Mouse (Mus musculus): Measurements from ENCODE around the gene Aprt. TPM values are rescaled to one million over a fixed set of nuclear protein-coding genes. Genes with fewer than 3 reads are reported as not detected.

Gene Aprt
- polyA plus RNA-seq (2015; fragmentation: Illumina TruSeq; extraction: RNeasy Lipid Tissue Mini Kit (QIAGEN cat#74804); ENCODE audit: insufficient read depth, low replicate concordance) = 20.1 TPM

DNA sequence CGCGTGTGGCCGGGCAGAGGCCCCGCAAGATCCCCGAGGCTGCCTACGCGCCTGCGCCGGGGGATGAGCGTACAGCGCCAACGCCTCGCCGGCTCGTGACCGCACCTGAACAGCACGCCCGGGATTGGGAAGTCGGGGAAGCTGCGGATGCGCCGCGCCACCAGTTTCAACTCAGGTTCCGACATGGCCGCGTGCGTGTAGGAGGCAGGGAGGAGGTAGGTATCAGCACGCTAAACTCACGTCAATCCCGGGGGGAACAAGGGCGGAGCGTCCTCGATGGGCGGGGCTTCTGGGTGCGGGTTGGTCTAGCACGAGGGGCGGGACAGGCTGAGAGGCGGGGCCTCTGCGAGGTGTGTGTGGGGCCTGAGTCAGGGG is at the start of gene Aprt:
TSS of gene Aprt (minus strand) at position 262 of the 375 bp plus-strand sequence.

DNA sequence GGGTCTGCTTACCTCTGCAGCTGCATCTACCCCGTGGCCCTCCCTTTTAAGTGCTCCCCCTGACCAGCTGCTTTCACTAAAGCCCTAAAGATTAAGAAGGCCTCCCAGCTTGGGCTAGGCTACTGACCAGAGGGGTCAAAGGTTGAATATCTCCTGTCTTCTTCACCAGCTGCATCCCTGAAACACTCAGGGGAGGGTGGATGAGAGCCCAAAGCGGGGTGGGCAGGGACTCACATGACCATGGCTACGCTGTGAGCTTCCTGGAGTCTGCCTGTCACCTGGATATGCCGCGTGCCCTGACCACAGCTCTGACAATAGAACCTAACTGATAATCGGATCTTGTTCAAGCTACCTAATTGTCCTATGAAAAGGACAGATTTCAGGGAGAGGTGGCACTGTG is 46.0 kb upstream of the Aprt start, which contains the start of gene Pabpn1l:
TSS of gene Pabpn1l (minus strand) at position 13 of the 400 bp plus-strand sequence.

DNA sequence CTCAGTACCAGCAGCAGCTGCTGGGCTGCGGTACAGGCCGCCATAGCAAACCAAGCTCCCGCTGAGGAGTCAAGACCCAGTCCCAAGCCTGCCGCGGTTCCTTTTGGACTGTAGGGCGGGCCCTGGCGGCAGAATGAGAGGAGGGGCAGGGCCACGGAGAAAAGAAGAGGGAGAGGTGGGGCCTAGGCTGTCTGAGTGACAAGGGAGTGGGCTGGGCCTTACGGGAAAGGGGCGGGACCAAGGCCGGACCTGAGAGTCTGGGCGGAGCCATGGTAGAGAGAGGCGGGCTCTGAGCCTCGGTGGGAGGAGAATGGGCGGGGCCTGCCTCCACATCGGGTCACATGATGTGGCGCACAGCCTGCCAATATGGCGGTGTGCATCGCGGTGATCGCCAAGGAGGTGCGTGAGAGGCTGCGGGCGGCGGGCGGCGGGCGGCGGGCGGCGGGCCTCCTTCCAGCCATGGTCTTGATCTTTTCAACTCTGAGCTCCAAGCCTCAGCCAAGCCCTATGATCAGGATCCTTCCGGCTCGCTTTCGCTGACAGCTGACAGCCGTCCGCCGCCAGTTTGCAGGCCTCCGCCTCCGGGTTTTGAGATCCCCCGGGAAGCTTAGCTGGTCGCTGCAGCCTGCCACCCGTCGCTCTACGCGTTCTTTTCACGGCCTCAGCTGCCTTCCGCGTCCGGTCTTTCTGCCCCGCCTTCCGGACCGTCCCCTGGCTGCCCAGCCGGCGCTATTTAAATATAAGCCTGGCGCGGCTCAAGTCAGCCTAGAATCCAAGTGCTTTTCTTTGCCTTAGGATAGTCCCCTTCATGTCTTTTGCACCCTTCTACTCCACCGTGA is 34.8 kb upstream of the Aprt start, which contains the start of the genes Galns and Trappc2l:
TSS of gene Galns (minus strand) at position 169 of the 839 bp plus-strand sequence.
TSS of gene Trappc2l (plus strand) at position 346 of the 839 bp plus-strand sequence.

DNA sequence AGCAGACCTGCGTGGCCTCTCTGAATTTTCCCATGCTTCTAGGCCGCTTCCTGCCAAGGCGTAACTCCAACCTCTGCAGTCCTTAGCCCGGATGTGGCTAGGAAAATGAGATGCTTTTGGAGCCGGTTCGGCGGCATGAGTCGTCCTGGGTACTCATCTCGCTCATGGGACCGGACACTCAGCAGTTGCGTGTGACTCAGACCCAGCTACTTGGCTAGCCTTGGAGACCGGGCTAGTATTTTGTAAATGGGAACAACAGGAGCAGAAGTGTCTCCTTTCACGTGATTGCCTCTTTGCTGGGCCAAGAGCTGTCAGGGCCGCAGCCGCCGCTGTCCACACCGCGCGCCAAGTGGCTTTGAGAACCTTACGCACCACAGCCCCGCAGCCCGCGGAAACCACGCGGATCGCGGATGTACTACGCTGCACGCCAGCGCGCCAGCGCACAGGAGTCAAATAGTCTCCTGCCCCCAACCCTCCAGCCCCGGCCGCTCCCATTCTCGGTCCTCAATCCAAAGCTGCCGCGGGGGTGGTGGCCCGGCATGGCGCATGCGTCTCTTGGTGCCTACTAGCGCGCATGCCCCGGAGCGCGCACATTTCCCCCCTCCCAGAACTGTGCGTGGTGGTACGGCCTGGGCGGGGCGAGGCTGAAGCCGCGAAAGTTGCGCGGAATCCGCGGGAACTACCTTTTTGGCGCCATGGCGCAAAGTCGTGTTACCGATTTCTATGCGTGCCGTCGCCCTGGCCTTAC is 9.2 kb downstream of the Aprt start, which contains the start of gene Cdt1:
TSS of gene Cdt1 (plus strand) at position 655 of the 748 bp plus-strand sequence.

DNA sequence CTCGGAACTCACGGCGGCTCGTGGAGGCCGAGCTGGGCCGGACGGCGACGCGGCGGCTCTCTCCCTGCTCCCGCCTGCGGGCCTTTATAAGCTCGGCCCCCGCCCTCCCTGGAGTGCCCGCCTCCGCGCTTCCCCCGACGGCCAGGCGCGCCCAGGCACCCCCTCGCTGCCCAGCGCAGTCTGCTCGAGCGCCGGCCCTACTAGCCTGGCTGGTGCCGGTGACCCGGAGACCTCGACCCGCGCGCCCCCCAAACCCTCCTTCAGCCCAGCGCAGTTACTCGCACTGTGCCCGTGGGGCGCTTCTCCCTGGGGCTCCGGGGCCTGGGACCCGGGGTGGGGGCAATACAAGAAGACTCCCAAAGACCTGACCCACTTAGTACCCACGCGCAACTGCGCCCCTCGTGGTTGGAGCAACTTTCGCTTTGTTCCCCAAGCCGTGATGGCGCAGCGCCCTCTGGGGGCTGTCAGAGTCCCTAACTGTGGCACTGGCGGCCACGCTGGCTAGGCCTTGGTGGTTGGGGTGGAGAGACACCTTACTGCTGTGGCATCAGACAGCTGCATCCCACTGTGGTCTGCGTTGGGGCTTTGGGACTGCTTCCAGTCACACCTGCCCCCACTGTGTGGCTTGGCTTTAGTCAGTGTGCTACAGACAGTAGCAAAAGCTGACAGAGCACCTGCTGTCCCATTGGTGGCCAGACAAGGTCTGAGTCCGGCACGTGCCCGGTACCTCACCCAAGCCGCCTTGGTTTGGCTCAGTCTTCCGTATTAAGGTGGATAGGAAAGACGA is 25.3 kb downstream of the Aprt start, which contains the start of gene Piezo1:
TSS of gene Piezo1 (minus strand) at position 65 of the 787 bp plus-strand sequence.

Other genes with a start within 250 kb of the Aprt start
- gene Trhr2, start 216.2 kb downstream of the Aprt start, polyA plus RNA-seq (2015; fragmentation: Illumina TruSeq; extraction: RNeasy Lipid Tissue Mini Kit (QIAGEN cat#74804); ENCODE audit: insufficient read depth, low replicate concordance) = not detected
- 32.2 TPM for gene Zc3h18, start 200.3 kb downstream of the Aprt start, polyA plus RNA-seq (2015; fragmentation: Illumina TruSeq; extraction: RNeasy Lipid Tissue Mini Kit (QIAGEN cat#74804); ENCODE audit: insufficient read depth, low replicate concordance)
- gene Il17c, start 154.9 kb downstream of the Aprt start, polyA plus RNA-seq (2015; fragmentation: Illumina TruSeq; extraction: RNeasy Lipid Tissue Mini Kit (QIAGEN cat#74804); ENCODE audit: insufficient read depth, low replicate concordance) = not detected
- gene Cyba, start 144.0 kb downstream of the Aprt start, polyA plus RNA-seq (2015; fragmentation: Illumina TruSeq; extraction: RNeasy Lipid Tissue Mini Kit (QIAGEN cat#74804); ENCODE audit: insufficient read depth, low replicate concordance) = 98.4 TPM
- 1.9 TPM for gene Mvd, start 133.5 kb downstream of the Aprt start, polyA plus RNA-seq (2015; fragmentation: Illumina TruSeq; extraction: RNeasy Lipid Tissue Mini Kit (QIAGEN cat#74804); ENCODE audit: insufficient read depth, low replicate concordance)
- gene Snai3, start 116.2 kb downstream of the Aprt start, polyA plus RNA-seq (2015; fragmentation: Illumina TruSeq; extraction: RNeasy Lipid Tissue Mini Kit (QIAGEN cat#74804); ENCODE audit: insufficient read depth, low replicate concordance) = 1.5 TPM
- 17.7 TPM for gene Rnf166, start 100.8 kb downstream of the Aprt start, polyA plus RNA-seq (2015; fragmentation: Illumina TruSeq; extraction: RNeasy Lipid Tissue Mini Kit (QIAGEN cat#74804); ENCODE audit: insufficient read depth, low replicate concordance)
- 12.3 TPM for gene Ctu2, start 100.8 kb downstream of the Aprt start, polyA plus RNA-seq (2015; fragmentation: Illumina TruSeq; extraction: RNeasy Lipid Tissue Mini Kit (QIAGEN cat#74804); ENCODE audit: insufficient read depth, low replicate concordance)
- gene Piezo1, start 25.6 kb downstream of the Aprt start, polyA plus RNA-seq (2015; fragmentation: Illumina TruSeq; extraction: RNeasy Lipid Tissue Mini Kit (QIAGEN cat#74804); ENCODE audit: insufficient read depth, low replicate concordance) = 22.3 TPM
- gene Cdt1, start 8.9 kb downstream of the Aprt start, polyA plus RNA-seq (2015; fragmentation: Illumina TruSeq; extraction: RNeasy Lipid Tissue Mini Kit (QIAGEN cat#74804); ENCODE audit: insufficient read depth, low replicate concordance) = 12.6 TPM
- 10.4 TPM for gene Galns, start 34.6 kb upstream of the Aprt start, polyA plus RNA-seq (2015; fragmentation: Illumina TruSeq; extraction: RNeasy Lipid Tissue Mini Kit (QIAGEN cat#74804); ENCODE audit: insufficient read depth, low replicate concordance)
- 39.3 TPM for gene Trappc2l, start 34.7 kb upstream of the Aprt start, polyA plus RNA-seq (2015; fragmentation: Illumina TruSeq; extraction: RNeasy Lipid Tissue Mini Kit (QIAGEN cat#74804); ENCODE audit: insufficient read depth, low replicate concordance)
- not detected for gene Pabpn1l, start 45.8 kb upstream of the Aprt start, polyA plus RNA-seq (2015; fragmentation: Illumina TruSeq; extraction: RNeasy Lipid Tissue Mini Kit (QIAGEN cat#74804); ENCODE audit: insufficient read depth, low replicate concordance)
- 13.0 TPM for gene Cbfa2t3, start 122.2 kb upstream of the Aprt start, polyA plus RNA-seq (2015; fragmentation: Illumina TruSeq; extraction: RNeasy Lipid Tissue Mini Kit (QIAGEN cat#74804); ENCODE audit: insufficient read depth, low replicate concordance)
- 5.3 TPM for gene Acsf3, start 198.6 kb upstream of the Aprt start, polyA plus RNA-seq (2015; fragmentation: Illumina TruSeq; extraction: RNeasy Lipid Tissue Mini Kit (QIAGEN cat#74804); ENCODE audit: insufficient read depth, low replicate concordance)

Measured in spleen, adult 10 weeks (tissue).